Mouse (Mus musculus) frontal cortex, adult 2 months (tissue): Measurements from ENCODE around the gene Ints6. TPM values are rescaled to one million over a fixed set of nuclear protein-coding genes. Genes with fewer than 3 reads are reported as not detected.
A peak's percentile ranks its signal among the peaks of the same experiment; 100 is the strongest.

Source experiments
- DNase-seq, 2 experiments: peaks; one replicate each; pipeline ENCODE4 v3.0.0; 2022; ENCODE audit warnings: low spot score in 1 of 2; ENCODE audit errors: extremely low spot score in 1 of 2
- polyA plus RNA-seq: library from polyadenylated mRNA; depleted of rRNA; stranded (reverse); fragments of >200 nt; gene quantifications from 2 replicates; pipeline ENCODE4 v1.2.3, GENCODE M21; 2012; rRNA removed

Gene Ints6
- polyA plus RNA-seq, 1 experiment = 15.4 TPM

DNA sequence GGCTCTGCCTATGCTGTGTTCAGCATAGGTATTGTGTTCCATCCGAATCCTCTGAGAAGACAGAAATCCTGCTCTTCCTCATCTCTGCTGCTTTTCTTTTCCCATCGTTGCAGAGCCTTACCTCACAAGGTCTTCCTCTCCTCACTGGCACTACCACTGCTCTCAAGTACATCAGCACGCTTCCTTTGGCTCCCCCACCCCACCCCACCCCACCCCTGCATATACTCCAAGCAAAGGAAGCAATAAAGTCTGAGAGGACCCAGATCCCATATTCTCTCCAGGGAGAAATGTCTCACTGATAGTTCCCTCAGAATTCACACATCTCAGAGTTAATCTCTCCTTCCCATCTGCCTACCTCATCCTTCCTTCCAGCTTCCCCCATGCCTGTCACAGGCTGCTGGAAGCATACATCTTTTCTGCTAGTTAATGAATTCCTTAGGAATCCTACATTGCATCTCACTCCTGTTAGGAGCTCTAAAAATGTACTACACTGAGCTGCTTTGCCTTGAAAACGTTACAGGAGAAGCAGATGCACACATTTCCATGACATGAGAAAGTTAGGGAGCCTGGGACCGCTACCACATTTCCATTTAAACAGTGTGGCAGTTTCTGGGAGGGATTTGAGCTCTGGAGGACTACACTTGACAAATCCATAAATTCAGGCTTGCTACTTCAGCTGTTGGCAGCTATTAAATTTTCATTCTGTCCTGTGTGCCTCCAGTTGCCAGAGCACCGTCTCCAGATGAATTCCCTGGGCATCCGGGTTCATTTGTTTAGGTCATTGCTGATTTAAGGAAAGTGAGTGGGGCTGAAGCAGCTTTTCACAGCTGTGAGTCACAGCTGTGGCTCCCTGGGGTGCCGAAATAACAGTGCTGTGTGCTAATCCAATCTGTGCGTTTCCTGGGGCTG is 123.3 kb downstream of the Ints6 start:
- DNase-seq = peak; percentile 45 to 70

DNA sequence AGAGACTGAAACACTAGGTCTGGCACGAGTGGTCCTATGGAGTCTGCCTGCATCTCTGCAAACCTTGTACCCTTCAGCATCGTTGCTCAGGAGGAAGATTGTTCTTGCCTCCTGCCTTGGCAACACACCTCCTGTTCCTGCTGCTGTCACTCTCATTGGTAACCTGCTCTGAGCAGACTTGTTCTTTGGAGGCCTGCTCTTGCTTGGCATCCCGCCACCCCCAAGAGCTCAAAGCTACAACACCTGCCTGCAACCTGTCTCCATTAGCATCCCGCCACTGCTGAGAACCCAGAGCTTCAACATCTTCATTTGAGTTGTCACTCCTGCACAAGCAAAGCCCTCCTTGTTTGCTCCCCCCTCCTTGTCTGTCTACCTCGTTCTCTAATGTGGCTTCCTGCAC is 133.0 kb downstream of the Ints6 start:
- DNase-seq = no peak

Other genes with a start within 250 kb of the Ints6 start
- 33.7 and 34.3 TPM in 2 replicates for gene Fam124a, start 205.4 kb downstream of the Ints6 start, polyA plus RNA-seq
- not detected in 2 replicates for gene Gm4131, start 194.2 kb downstream of the Ints6 start, polyA plus RNA-seq
- gene Serpine3, start 97.5 kb downstream of the Ints6 start, polyA plus RNA-seq = 0.27 and 0.48 TPM in 2 replicates
- gene Wdfy2, start 76.5 kb upstream of the Ints6 start, polyA plus RNA-seq = 11.9 and 12.4 TPM in 2 replicates
- not detected in 2 replicates for gene Defb48, start 223.3 kb upstream of the Ints6 start, polyA plus RNA-seq
- 0.76 TPM in 1 of 2 replicates, not detected in the other for gene Defb47, start 236.9 kb upstream of the Ints6 start, polyA plus RNA-seq